Mouse (Mus musculus) v-Abl transformed pro-B cells (cell line): ENCODE data around the gene Gast.

Experiments used
- in situ Hi-C, 2 experiments: fragments of 400-800 bp; cut with MboI; formaldehyde crosslinking; loops; one replicate each; pipeline ENCODE4 v1.15.1; 2025; ENCODE audit not compliant: unreplicated experiment in 2 of 2

The Gast gene

GRCm38 (mm10) chr11:100355151-100355951, 21.1 kb downstream of the Gast start:
- in situ Hi-C loops: loop anchor here (10.0 to 25.0 kb wide), 2 partner anchors 539 to 832 kb away; partner anchors contain the start of gene Ccr10 (in 2 of the 2)

- in situ Hi-C loops: loop anchor here (10.0 to 25.0 kb wide), 2 partner anchors 539 to 831 kb away; partner anchors contain the start of gene Ccr10 (in 2 of the 2)
Measured at GRCm38 (mm10) chr11:100355972-100356818, 22.0 kb downstream of the Gast start, which contains the start of gene Hap1. TSS of gene Hap1 (minus strand) at chr11:100356128.

GRCm38 (mm10) chr11:100356819-100357211, 22.6 kb downstream of the Gast start:
- in situ Hi-C loops: loop anchor here (10.0 to 25.0 kb wide), 2 partner anchors 538 to 830 kb away; partner anchors contain the start of gene Ccr10 (in 2 of the 2)

GRCm38 (mm10) chr11:100357408-100357807, 23.2 kb downstream of the Gast start:
- in situ Hi-C loops: loop anchor here (10.0 to 25.0 kb wide), 2 partner anchors 537 to 830 kb away; partner anchors contain the start of gene Ccr10 (in 2 of the 2)

- in situ Hi-C loops: loop anchor here (5.0 to 25.0 kb wide), 5 partner anchors 47 to 827 kb away; partner anchors contain the start of gene Ccr10 (in 2 of the 2)
Measured at GRCm38 (mm10) chr11:100360175-100360574, 26.0 kb downstream of the Gast start.

- in situ Hi-C loops: loop anchor here (5.0 to 25.0 kb wide), 5 partner anchors 46 to 826 kb away; partner anchors contain the start of gene Ccr10 (in 2 of the 2)
Measured at GRCm38 (mm10) chr11:100361059-100361458, 26.9 kb downstream of the Gast start.

- in situ Hi-C loops: loop anchor here (5.0 to 25.0 kb wide), 5 partner anchors 45 to 825 kb away; partner anchors contain the start of gene Ccr10 (in 2 of the 2)
Measured at GRCm38 (mm10) chr11:100362209-100362978, 28.2 kb downstream of the Gast start.

- in situ Hi-C loops: loop anchor here (5.0 to 25.0 kb wide), 5 partner anchors 44 to 824 kb away; partner anchors contain the start of gene Ccr10 (in 2 of the 2)
Measured at GRCm38 (mm10) chr11:100362979-100363562, 28.9 kb downstream of the Gast start.

- in situ Hi-C loops: loop anchor here (5.0 to 25.0 kb wide), 4 partner anchors 38 to 818 kb away; partner anchors contain the start of gene Ccr10 (in 2 of the 2)
Measured at GRCm38 (mm10) chr11:100369145-100369544, 34.9 kb downstream of the Gast start.

- in situ Hi-C loops: loop anchor here (5.0 to 25.0 kb wide), 4 partner anchors 37 to 817 kb away; partner anchors contain the start of gene Ccr10 (in 2 of the 2)
Measured at GRCm38 (mm10) chr11:100369822-100370221, 35.6 kb downstream of the Gast start.

- in situ Hi-C loops: loop anchor here (25.0 kb wide), 1 partner anchor 815 kb away; the partner anchor contains the start of gene Ccr10 (in 2 of the 2)
Measured at GRCm38 (mm10) chr11:100371981-100372558, 37.9 kb downstream of the Gast start.

- in situ Hi-C loops: no loop called here
Measured at GRCm38 (mm10) chr11:100375127-100375526, 40.9 kb downstream of the Gast start.

GRCm38 (mm10) chr11:100376005-100376404, 41.8 kb downstream of the Gast start:
- in situ Hi-C loops: no loop called here

- in situ Hi-C loops: no loop called here
Measured at GRCm38 (mm10) chr11:100376746-100377389, 42.7 kb downstream of the Gast start.

- in situ Hi-C loops: no loop called here
Measured at GRCm38 (mm10) chr11:100377989-100378388, 43.8 kb downstream of the Gast start.

- in situ Hi-C loops: no loop called here
Measured at GRCm38 (mm10) chr11:100378446-100378845, 44.2 kb downstream of the Gast start.

- in situ Hi-C loops: no loop called here
Measured at GRCm38 (mm10) chr11:100379311-100379710, 45.1 kb downstream of the Gast start.

GRCm38 (mm10) chr11:100382682-100383081, 48.5 kb downstream of the Gast start:
- in situ Hi-C loops: no loop called here
